Mouse (Mus musculus) retina, postnatal 1 day (tissue): Measurements from ENCODE around the gene Spata25.
A peak's percentile ranks its signal among the peaks of the same experiment; 100 is the strongest.
"Not testable (repeated sequence)": the region's sequence is repeated elsewhere in the genome, so short reads cannot be mapped to it uniquely, and the experiment has no call there.

Source experiments
- DNase-seq: peaks from one replicate; pipeline ENCODE4 v3.0.0-alpha.2; 2012

The Spata25 gene

GRCm38 (mm10) chr2:164828437-164828836, at the start of gene Spata25:
Gene Spata25 (minus strand): TSS chr2:164828537.
- no peak for DNase-seq

DNA sequence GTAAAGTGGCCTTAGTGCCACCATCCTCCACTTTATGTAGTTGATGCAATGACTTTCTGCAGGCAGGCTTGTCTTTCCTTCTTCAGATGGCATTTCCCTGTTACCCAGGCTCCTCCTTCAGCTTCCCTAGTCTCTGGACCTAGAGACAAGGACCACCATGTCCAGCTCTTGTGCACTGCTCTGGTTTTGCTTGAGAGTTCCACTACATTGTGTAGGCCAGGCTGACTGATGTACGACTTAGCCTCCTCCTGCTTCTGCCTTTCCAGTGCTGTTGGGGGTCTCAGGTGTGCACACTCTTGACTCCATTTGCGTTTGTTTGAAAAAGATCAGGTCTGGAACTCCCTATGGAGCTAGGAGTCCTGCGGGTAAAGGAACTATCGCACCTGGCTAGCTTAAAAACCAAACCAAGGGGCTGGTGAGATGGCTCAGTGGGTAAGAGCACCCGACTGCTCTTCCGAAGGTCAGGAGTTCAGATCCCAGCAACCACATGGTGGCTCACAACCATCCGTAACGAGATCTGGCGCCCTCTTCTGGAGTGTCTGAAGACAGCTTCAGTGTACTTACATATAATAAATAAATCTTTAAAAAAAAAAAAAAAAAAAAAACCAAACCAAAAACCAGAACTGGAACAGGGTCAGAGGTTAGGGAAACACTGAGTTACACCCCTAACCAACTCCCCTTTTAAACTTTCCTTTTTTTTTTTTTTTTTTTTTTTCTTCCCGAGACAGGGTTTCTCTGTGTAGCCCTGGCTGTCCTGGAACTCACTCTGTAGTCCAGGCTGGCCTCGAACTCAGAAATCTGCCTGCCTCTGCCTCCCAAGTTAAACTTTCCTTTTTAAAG, 49.3 kb upstream of the Spata25 start:
- not testable (repeated sequence) for DNase-seq

- not testable (repeated sequence) for DNase-seq
Observed at GRCm38 (mm10) chr2:164875648-164876047, 47.3 kb upstream of the Spata25 start.

DNA sequence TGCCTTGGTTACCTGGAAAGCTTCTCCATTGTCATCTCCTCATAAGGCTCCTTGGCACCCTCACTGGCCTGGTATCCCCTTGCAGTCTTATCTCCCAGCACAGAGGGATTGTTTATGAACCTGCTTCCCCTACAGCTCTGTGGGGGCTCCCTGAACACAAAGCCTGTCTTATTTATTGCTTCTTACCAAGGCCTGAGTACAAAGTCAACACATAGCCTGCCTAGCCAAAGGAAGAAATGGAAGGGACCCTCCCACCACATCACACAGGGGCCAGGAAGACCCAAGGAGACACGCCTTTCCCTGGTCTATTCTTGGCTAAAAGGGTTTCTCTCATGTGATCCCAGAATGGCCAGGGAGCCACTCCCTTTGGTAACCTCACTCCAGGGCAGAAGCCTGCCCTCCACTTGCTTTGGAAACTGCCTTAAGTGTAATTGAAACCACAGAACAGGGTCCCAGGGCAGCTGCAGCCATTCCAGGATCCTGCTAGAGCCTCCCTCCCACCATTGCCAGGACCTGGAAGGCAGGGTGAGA, 46.0 kb upstream of the Spata25 start:
- no peak for DNase-seq

DNA sequence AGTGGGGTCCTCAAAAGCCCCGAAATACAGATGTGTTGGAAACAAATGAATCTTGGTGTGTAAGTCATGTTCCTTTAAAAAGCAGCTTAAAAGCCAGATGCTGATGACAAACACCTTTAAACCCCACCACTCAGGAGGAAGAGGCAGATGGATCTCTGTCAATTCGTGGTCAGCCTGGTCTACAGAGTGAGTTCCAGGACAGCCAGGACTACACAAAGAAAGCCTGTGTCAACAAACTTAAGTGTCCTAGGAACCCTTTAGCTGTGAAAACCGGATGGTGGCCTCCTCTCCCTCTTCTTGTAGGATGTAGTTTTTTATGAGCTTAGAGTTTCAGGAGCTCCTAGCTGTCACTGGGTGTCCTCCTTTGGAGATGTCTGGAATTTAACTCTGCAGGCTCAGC, 45.3 kb upstream of the Spata25 start:
- no peak for DNase-seq

DNA sequence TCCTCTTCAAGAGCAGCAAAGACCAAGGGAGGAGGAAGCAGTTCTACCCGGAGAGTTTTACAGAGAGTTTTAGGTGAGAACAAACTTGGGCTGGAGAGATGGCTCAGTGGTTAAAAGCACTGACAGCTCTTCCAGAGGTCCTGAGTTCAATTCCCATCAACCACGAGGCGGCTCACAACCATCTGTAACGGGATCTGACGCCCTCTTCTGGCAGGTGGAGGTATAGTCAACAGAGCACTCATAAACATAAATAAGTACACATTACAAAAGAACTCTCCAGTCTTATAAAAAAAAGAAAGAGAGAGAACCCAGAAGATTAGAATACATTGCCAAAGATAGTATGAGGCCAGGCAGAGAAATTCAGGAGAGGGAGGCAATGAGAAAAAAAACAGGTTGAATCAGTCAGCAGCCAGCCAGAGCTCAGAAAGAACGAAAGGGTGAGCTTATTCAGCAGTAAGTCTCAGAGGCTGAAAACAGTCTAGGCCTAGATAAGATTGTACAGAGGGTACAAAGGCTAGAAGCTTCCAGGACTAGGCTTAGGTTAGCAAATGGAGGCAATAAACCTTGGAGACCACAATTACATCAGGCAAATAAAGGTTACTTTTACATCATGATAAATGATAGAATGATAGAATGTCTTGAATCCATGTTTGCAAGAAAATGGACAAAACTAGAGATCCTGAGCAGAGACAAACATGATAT, 43.4 kb upstream of the Spata25 start:
- DNase-seq = no peak

- DNase-seq = no peak
Observed at GRCm38 (mm10) chr2:164868491-164868890, 40.2 kb upstream of the Spata25 start.

GRCm38 (mm10) chr2:164867566-164867965, 39.2 kb upstream of the Spata25 start:
- DNase-seq = no peak

- DNase-seq = peak; percentile 65
Observed at GRCm38 (mm10) chr2:164866741-164867551, 38.6 kb upstream of the Spata25 start.

GRCm38 (mm10) chr2:164864593-164864992, 36.3 kb upstream of the Spata25 start:
- no peak for DNase-seq

DNA sequence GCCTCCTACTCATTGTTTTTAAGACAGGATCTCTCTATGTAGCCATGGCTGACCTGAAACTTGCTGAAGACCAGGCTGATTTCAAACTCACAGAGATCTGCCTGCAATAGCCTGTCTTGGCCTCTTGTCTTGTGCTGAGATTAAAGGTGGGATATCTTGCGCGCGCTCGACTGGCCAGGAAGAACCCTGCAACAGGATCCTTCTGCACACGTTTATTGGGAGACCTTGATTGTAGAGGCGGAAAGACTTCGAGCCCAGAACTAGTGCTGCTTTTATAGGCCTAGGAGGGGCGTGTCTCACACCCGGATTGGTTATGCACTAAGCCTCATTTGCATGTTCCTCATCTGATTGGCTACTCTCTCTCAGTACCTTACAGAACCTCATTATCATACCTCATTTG, 35.1 kb upstream of the Spata25 start:
- not testable (repeated sequence) for DNase-seq

- peak; percentile 82 for DNase-seq
Observed at GRCm38 (mm10) chr2:164862179-164862861, 34.0 kb upstream of the Spata25 start.

DNA sequence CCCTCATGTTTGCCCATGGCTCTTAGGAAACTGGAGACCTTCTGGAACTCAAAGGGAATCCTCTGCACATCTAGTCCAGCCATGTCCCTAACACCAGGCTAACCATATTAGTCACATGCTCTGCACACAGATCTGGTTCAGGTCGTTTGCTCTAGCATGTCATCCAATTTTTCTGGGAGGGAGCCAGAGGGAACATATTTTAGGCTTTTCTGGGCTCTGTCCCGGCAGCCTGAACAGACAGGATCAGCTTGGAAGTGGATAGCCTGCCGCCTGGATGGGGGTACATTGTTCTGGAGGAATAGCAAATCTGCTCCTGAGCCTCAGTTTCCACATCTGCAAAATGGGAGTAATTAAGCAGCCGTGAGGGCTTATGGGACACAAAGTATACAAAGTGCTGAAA, 32.8 kb upstream of the Spata25 start:
- DNase-seq = no peak

- no peak for DNase-seq
Observed at GRCm38 (mm10) chr2:164859640-164860432, 31.5 kb upstream of the Spata25 start.

GRCm38 (mm10) chr2:164859155-164859554, 30.8 kb upstream of the Spata25 start:
- DNase-seq = no peak

- DNase-seq = no peak
Observed at GRCm38 (mm10) chr2:164857842-164858553, 29.7 kb upstream of the Spata25 start.

GRCm38 (mm10) chr2:164857101-164857821, 28.9 kb upstream of the Spata25 start, which contains the start of gene Pltp:
Gene Pltp (minus strand): TSS chr2:164857711.
- DNase-seq = peak; percentile 73

DNA sequence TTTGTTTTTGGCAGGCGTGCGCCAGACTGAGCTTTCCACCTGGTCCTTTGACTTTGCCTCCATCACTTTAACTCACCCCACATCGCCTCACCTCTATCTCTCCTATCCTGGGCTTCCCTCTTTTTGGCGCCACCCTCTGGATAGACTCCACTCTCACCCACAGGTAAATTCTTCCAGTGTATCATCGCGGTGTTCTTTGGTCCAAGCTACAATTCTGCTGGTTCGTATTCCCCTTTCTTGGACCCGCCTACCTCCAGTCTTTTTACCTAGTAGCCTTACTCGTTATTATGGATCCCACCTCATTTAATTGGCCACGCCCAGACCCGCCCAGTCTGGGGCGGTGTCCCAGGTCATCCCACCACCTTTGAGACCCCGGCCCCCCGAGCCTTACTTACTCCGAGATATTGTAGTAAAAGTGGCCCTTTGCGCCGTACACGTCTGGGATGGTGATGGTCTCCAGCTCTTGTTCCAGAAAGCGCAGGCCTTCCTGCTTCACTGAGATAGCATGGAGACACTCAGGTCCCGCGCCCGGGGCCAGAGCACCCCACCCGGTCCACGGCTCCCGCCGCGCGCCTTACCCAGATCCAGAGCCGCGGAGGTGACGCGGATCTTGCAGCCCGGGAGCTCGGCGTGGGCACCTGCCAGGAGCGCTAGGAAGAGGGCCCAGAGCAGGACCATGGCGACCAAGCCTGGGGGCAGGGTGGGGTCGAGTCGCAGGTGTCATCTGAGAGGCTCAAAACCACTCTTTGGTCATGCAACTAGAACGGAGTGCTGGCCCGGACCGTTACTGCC, 28.2 kb upstream of the Spata25 start:
- no peak for DNase-seq

DNA sequence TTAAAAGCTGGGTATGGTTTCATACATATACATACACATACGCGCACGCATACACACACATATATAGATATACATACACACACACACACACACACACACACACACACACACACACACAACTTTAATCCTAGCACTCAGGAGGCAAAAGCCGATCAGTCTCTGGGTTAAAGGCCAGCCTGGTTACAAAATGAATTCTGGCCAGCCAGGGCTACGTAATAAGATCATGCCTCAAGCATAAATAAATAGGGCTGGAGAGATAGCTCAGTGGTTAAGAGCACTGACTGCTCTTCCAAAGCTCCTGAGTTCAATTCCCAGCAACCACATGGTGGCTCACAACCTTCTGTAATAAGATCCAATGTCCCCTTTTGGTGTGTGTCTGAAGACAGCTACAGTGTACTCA, 27.2 kb upstream of the Spata25 start:
- peak; percentile 55 for DNase-seq
